Mouse (Mus musculus) embryonic facial prominence, embryonic 13.5 days (tissue): ENCODE results near the gene St8sia6. TPM values are rescaled to one million over a fixed set of nuclear protein-coding genes. Genes with fewer than 3 reads are reported as not detected.
"Not testable (repeated sequence)": the region's sequence is repeated elsewhere in the genome, so short reads cannot be mapped to it uniquely, and the experiment has no call there.

Source experiments
- ATAC-seq: fragments of 200-750 bp; cut with Nextera tagmentation; 2 replicates; pipeline ENCODE4 v1.8.0; 2017; ENCODE audit warnings: low read depth; ENCODE audit not compliant: insufficient number of reproducible peaks, insufficient read depth, low FRiP score, low TSS enrichment
- H3K27ac ChIP-seq: fragments of 300-500 bp; sonication (generic); 2 replicates; pipeline ENCODE4 v1.5.1; 2015; ENCODE audit warnings: moderate library complexity, mild to moderate bottlenecking, inconsistent platforms
- H3K27me3 ChIP-seq: fragments of 300-500 bp; sonication (generic); 2 replicates; pipeline ENCODE4 v1.6.1; 2015; ENCODE audit warnings: mild to moderate bottlenecking, inconsistent platforms
- H3K36me3 ChIP-seq: fragments of 300-500 bp; sonication (generic); 2 replicates; pipeline ENCODE4 v1.6.1; 2015; ENCODE audit warnings: mild to moderate bottlenecking, inconsistent platforms
- H3K4me1 ChIP-seq: fragments of 300-500 bp; sonication (generic); 2 replicates; pipeline ENCODE4 v1.6.1; 2015; ENCODE audit warnings: inconsistent platforms
- H3K4me2 ChIP-seq: fragments of 300-500 bp; sonication (generic); 2 replicates; pipeline ENCODE4 v1.6.1; 2015; ENCODE audit warnings: moderate library complexity, mild to moderate bottlenecking, inconsistent platforms
- H3K4me3 ChIP-seq: fragments of 300-500 bp; sonication (generic); 2 replicates; pipeline ENCODE4 v1.5.1; 2015; ENCODE audit warnings: mild to moderate bottlenecking, inconsistent platforms
- H3K9ac ChIP-seq: fragments of 300-500 bp; sonication (generic); 2 replicates; pipeline ENCODE4 v1.6.1; 2015; ENCODE audit warnings: mild to moderate bottlenecking, inconsistent platforms
- H3K9me3 ChIP-seq: fragments of 300-500 bp; sonication (generic); 2 replicates; pipeline ENCODE4 v1.6.1; 2016; ENCODE audit warnings: inconsistent platforms
- WGBS: fragments of 180-500 bp; shearing (Covaris S2); methylation state at CpG from one replicate; pipeline ENCODE4 v1.1.7; 2015; ENCODE audit warnings: mixed read lengths; 5-methylcytosine and 5-hydroxymethylcytosine counted together
- polyA plus RNA-seq: library from polyadenylated mRNA; unstranded; fragments of >200 nt; fragmentation: Nextera tagmentation; extraction: Ambion mirVana; gene quantifications from 2 replicates; pipeline ENCODE4 v1.2.1, GENCODE M21; 2015

The St8sia6 gene
- polyA plus RNA-seq, 1 experiment from 2014 or later: 1.8 TPM

GRCm38 (mm10) chr2:13718628-13719185 is 75.2 kb downstream of the St8sia6 start:
- Histone ChIP-seq H3K4me3 (no peak overlapping the region), H3K4me1 (no peaks in the 10 kb centered on the region), H3K9me3 (no peaks in the 10 kb centered on the region), H3K36me3 (no peaks in the 10 kb centered on the region), H3K4me2 (no peak overlapping the region), H3K9ac (no peak overlapping the region), H3K27me3 (no peaks in the 10 kb centered on the region), H3K27ac (no peak overlapping the region)
- no peak for ATAC-seq
- 75% methylated on average over 6 of the region's 6 CpGs for WGBS

- no peaks in the 10 kb centered on the region for H3K27me3 ChIP-seq
- WGBS: 49% methylated on average over 1 of the region's 1 CpGs
- no peak overlapping the region for H3K27ac ChIP-seq
- no peaks in the 10 kb centered on the region for H3K36me3 ChIP-seq
- H3K9me3 ChIP-seq: no peaks in the 10 kb centered on the region
- ATAC-seq: no peak
- H3K4me3 ChIP-seq: no peak overlapping the region
- no peak overlapping the region for H3K9ac ChIP-seq
- no peak overlapping the region for H3K4me2 ChIP-seq
- no peaks in the 10 kb centered on the region for H3K4me1 ChIP-seq
These were observed 85.1 kb downstream of the St8sia6 start for GRCm38 (mm10) chr2:13708785-13709184.

GRCm38 (mm10) chr2:13697514-13697913 is 96.3 kb downstream of the St8sia6 start:
- no peaks in the 10 kb centered on the region for H3K27me3 ChIP-seq
- no peaks in the 10 kb centered on the region for H3K36me3 ChIP-seq
- H3K4me3 ChIP-seq: no peak overlapping the region
- 0 out of 2 replicates have a peak, but pooled peaks cover 4% of the 10 kb centered on the region for H3K4me1 ChIP-seq
- H3K4me2 ChIP-seq: no peak overlapping the region
- no peak overlapping the region for H3K9ac ChIP-seq
- H3K9me3 ChIP-seq: no peaks in the 10 kb centered on the region
- no peak overlapping the region for H3K27ac ChIP-seq
- no peak for ATAC-seq

- H3K4me3 ChIP-seq: no peak overlapping the region
These were observed 99.4 kb downstream of the St8sia6 start for GRCm38 (mm10) chr2:13694417-13694816.

GRCm38 (mm10) chr2:13684380-13684779 is 109.5 kb downstream of the St8sia6 start:
- H3K27ac ChIP-seq: no peak overlapping the region
- 80% methylated on average over 4 of the region's 4 CpGs for WGBS
- H3K4me1 ChIP-seq: no peaks in the 10 kb centered on the region
- no peak overlapping the region for H3K9ac ChIP-seq
- no peak for ATAC-seq
- H3K36me3 ChIP-seq: no peaks in the 10 kb centered on the region
- H3K9me3 ChIP-seq: no peaks in the 10 kb centered on the region
- H3K27me3 ChIP-seq: no peaks in the 10 kb centered on the region
- no peak overlapping the region for H3K4me2 ChIP-seq
- H3K4me3 ChIP-seq: no peak overlapping the region

More at GRCm38 (mm10) chr2:13694417-13694816, 99.4 kb downstream of the St8sia6 start:
- no peak overlapping the region for H3K9ac ChIP-seq
- no peak overlapping the region for H3K27ac ChIP-seq
- no peaks in the 10 kb centered on the region for H3K9me3 ChIP-seq
- H3K4me2 ChIP-seq: no peak overlapping the region
- no peaks in the 10 kb centered on the region for H3K36me3 ChIP-seq
- H3K27me3 ChIP-seq: no peaks in the 10 kb centered on the region
- whole genome bisulfite sequencing: 75% methylated on average over 2 of the region's 2 CpGs
- H3K4me1 ChIP-seq: 0 out of 2 replicates have a peak, but pooled peaks cover 4% of the 10 kb centered on the region
- ATAC-seq: no peak

- no peaks in the 10 kb centered on the region for H3K36me3 ChIP-seq
- no peaks in the 10 kb centered on the region for H3K27me3 ChIP-seq
- H3K4me1 ChIP-seq: no peaks in the 10 kb centered on the region
- ATAC-seq: no peak
- 72% methylated on average over 2 of the region's 2 CpGs for WGBS
- H3K4me3 ChIP-seq: no peak overlapping the region
- no peak overlapping the region for H3K9ac ChIP-seq
- no peaks in the 10 kb centered on the region for H3K9me3 ChIP-seq
- no peak overlapping the region for H3K4me2 ChIP-seq
- H3K27ac ChIP-seq: no peak overlapping the region
These were observed 110.7 kb downstream of the St8sia6 start for GRCm38 (mm10) chr2:13683205-13683570.

- no peaks in the 10 kb centered on the region for H3K36me3 ChIP-seq
- no peak overlapping the region for H3K9ac ChIP-seq
- H3K27me3 ChIP-seq: no peaks in the 10 kb centered on the region
- H3K4me1 ChIP-seq: no peaks in the 10 kb centered on the region
- 37% methylated on average over 4 of the region's 4 CpGs for WGBS
- no peak overlapping the region for H3K4me2 ChIP-seq
- ATAC-seq: no peak
- H3K4me3 ChIP-seq: no peak overlapping the region
- no peak overlapping the region for H3K27ac ChIP-seq
- no peaks in the 10 kb centered on the region for H3K9me3 ChIP-seq
These were observed 111.2 kb downstream of the St8sia6 start for GRCm38 (mm10) chr2:13682488-13683204.

GRCm38 (mm10) chr2:13672946-13673345 is 120.9 kb downstream of the St8sia6 start:
- H3K27me3 ChIP-seq: no peaks in the 10 kb centered on the region
- H3K4me1 ChIP-seq: no peaks in the 10 kb centered on the region
- 60% methylated on average over 3 of the region's 3 CpGs for WGBS
- ATAC-seq: no peak
- no peak overlapping the region for H3K27ac ChIP-seq
- no peaks in the 10 kb centered on the region for H3K9me3 ChIP-seq
- no peak overlapping the region for H3K4me2 ChIP-seq
- H3K4me3 ChIP-seq: no peak overlapping the region
- H3K36me3 ChIP-seq: no peaks in the 10 kb centered on the region
- no peak overlapping the region for H3K9ac ChIP-seq

GRCm38 (mm10) chr2:13672426-13672825 is 121.4 kb downstream of the St8sia6 start:
- no peak overlapping the region for H3K4me3 ChIP-seq
- H3K9ac ChIP-seq: no peak overlapping the region
- ATAC-seq: no peak
- H3K36me3 ChIP-seq: no peaks in the 10 kb centered on the region
- no peaks in the 10 kb centered on the region for H3K27me3 ChIP-seq
- no peak overlapping the region for H3K27ac ChIP-seq
- no peak overlapping the region for H3K4me2 ChIP-seq
- no peaks in the 10 kb centered on the region for H3K4me1 ChIP-seq
- no peaks in the 10 kb centered on the region for H3K9me3 ChIP-seq
- 82% methylated on average over 12 of the region's 12 CpGs for WGBS

GRCm38 (mm10) chr2:13634866-13635265 is 159.0 kb downstream of the St8sia6 start:
- 47% methylated on average over 1 of the region's 1 CpGs for WGBS
- ATAC-seq: no peak
- H3K4me1 ChIP-seq: no peaks in the 10 kb centered on the region
- no peak overlapping the region for H3K9ac ChIP-seq
- no peak overlapping the region for H3K4me2 ChIP-seq
- no peak overlapping the region for H3K27ac ChIP-seq
- H3K9me3 ChIP-seq: no peaks in the 10 kb centered on the region
- no peaks in the 10 kb centered on the region for H3K36me3 ChIP-seq
- no peak overlapping the region for H3K4me3 ChIP-seq
- H3K27me3 ChIP-seq: no peaks in the 10 kb centered on the region

- Histone ChIP-seq H3K36me3 (no peaks in the 10 kb centered on the region), H3K27me3 (no peaks in the 10 kb centered on the region), H3K27ac (no peak overlapping the region), H3K4me1 (no peaks in the 10 kb centered on the region), H3K4me3 (no peak overlapping the region), H3K4me2 (no peak overlapping the region), H3K9me3 (no peaks in the 10 kb centered on the region), H3K9ac (no peak overlapping the region)
- WGBS: 73% methylated on average over 7 of the region's 7 CpGs
- ATAC-seq: no peak
These were observed 163.6 kb downstream of the St8sia6 start for GRCm38 (mm10) chr2:13630136-13630832.

GRCm38 (mm10) chr2:13603636-13604035 is 190.2 kb downstream of the St8sia6 start:
- WGBS: 81% methylated on average over 5 of the region's 5 CpGs
- H3K4me3 ChIP-seq, H3K27me3 ChIP-seq, H3K9me3 ChIP-seq, H3K4me2 ChIP-seq, H3K27ac ChIP-seq, H3K4me1 ChIP-seq, H3K9ac ChIP-seq, H3K36me3 ChIP-seq, ATAC-seq: not testable (repeated sequence)
